Mouse (Mus musculus) kidney, postnatal 4 days (tissue): ENCODE measurements at regions not wholly inside any gene's neighbourhood (a gene's known extent, or its start where the extent isn't known, plus 50 kb on each side); places are given as distances from the start of the nearest gene placed in this dataset.

Experiments used
- DNase-seq, 2 experiments: peaks; one replicate each; pipeline ENCODE4 v3.0.0; 2021; ENCODE audit warnings: mixed read lengths in 2 of 2

DNA sequence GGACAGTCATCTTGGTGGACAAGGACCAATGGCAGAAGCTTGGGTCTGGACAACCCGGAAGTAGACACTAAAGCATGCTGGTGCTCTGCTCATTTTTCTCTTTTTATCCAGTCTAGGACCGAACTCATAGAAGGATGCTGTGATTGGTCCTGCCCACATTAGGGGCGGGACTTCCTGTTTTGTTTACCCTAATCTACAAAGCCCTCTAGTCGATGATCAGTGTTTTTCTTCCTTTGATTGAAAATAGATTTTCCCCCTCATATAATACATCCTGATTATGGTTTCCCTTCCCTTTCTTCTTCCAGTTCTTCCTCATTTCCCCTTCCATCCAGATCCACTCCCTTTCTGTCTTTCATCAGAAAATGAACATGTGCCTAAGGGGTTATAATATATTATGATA, 175.0 kb upstream of the Stt3b start:
- DNase-seq, result no peak

DNA sequence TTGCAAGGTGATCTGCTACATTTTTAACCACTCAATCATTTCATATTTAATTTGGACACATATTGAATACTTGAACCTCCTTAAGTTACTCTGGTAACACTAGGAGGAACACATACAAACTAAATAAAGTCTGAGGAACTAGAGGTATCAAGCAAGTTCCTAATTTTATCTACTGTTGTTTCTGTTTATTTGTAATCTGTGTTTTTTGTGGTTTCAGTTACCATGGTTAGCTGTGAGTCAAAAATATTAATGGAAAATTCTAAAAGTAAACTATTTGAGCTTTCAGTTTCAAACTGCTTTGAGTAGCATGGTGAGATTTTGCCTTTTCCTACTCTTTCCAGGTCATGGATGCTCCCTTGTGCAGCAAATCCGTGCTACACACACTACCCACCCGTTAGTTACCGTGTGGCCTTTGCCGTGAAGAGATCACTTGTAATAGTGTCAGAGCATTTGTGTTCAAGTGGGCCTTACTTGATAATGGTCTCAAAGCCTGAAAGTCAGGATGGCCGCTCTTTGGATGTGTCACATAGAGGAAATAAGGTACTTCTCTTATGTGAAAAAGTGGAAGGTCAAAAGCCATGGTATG, 177.0 kb upstream of the Stt3b start:
- DNase-seq, result no peak

DNA sequence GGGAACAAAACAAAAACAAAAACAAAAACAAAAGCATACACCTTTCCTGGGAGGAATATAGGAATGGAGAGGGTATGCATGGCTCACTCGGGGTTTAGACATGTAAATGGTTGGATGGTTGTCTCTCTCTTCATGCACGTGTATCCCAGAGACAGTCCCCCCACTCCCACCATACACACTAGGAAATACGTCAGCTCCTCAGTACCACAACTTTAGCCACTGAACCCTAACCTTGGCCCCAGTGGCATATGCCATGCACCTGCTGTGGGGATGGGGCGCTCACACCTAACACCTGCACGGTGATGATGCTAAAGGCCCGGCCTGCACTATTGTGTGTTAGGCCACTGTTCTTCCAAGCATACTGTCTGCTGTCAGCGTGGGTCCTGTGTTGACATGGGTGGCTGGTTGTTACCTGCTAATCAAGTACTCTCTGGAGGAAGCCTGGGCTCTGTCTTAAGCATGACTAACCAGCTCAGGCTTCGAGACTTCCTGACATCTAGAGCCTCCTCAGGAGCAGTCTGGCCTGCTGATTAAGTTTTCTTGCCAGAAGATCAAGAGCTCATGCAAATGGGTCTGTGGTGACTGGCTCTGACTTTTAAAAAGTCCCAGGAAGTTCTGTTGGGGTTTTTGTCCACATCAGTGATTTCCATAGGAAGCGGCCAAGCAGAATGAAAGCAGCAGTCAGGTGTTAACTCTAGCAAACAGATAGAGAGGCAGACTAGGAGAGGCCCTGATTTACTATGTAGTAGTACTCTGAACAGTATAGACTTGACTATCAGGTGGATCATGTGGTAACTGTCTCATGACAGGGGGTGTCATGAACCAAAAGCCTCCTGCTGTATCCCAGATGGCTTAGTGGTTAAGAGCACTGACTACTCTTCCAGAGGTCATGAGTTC, 178.9 kb upstream of the Stt3b start:
- DNase-seq, result peak in 1 of 2 experiments; percentile 13

- no peak for DNase-seq
Measured at GRCm38 (mm10) chr9:115492431-115493171, 182.4 kb upstream of the Stt3b start.

GRCm38 (mm10) chr9:115493765-115494164, 183.5 kb upstream of the Stt3b start:
- DNase-seq, result no peak

DNA sequence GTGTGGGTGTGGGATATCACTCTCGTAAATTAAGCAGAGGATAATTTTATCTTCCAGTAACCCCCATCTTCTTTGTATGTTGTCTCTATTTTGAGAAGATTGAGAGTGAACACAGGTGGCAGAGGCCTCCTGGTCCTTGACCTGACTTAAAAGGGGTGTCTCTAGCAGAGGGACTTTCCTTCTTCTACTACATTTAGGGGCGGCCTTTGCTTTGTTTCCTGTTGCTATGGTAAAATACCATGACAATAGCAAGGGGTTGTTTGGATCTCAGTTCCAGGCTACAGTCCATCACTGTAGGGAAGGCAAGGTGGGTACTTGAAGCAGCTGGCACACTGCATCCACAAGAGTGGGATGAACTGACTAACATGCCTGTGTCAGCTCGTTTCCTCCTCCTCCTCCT, 189.3 kb upstream of the Stt3b start:
- DNase-seq, result no peak

DNA sequence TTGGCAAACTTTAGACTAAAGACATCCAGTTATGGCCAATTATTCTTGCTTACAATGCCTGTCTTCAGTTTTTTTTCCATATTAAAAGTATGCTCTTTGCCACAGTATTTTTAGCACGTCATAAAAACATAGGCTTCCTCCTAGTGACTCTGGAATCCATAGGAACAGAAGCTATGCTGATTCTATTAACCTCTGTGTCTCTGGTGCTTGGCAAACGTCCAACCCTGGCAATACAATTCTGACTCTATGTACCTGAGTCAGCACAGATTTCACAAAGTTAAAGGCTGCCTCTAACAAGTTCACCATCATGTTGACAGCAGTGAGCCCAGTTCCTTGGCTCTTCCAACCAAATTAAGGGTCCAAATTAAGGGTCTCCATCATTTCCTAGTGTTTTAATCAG, 194.6 kb upstream of the Stt3b start:
- DNase-seq, result no peak

- DNase-seq, result no peak
Measured at GRCm38 (mm10) chr9:115507131-115507689, 197.0 kb upstream of the Stt3b start.

- DNase-seq, result no peak
Measured at GRCm38 (mm10) chr9:115512835-115513629, 202.8 kb upstream of the Stt3b start.

GRCm38 (mm10) chr9:115517903-115518302, 207.7 kb upstream of the Stt3b start:
- DNase-seq, result no peak

- no peak for DNase-seq
Measured at GRCm38 (mm10) chr9:115524161-115524560, 213.9 kb upstream of the Stt3b start.

GRCm38 (mm10) chr9:115524591-115524990, 214.4 kb upstream of the Stt3b start:
- no peak for DNase-seq

- no peak for DNase-seq
Measured at GRCm38 (mm10) chr9:115526322-115526721, 216.1 kb upstream of the Stt3b start.

- no peak for DNase-seq
Measured at GRCm38 (mm10) chr9:115526981-115527380, 216.8 kb upstream of the Stt3b start.

- DNase-seq, result no peak
Measured at GRCm38 (mm10) chr9:115534198-115534597, 224.0 kb upstream of the Stt3b start.

DNA sequence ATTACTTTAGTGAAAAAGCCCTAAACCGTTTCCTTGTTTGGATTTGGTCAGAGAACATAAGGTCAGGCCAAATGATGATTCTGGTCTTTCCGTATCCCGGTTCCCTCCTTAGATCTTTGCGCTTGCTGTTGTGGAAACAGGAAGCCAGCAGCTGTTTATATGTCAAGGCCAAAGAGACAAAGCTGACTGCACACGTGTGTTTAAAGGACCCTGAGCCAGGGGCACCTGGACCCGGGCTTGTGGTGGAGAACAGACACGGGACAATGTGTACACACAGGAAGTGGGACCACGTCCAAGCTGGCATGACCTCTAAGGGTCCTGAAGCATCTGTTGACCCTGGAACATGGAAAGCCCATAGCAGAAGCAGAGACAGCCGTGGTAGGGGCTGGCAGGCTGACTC, 233.4 kb upstream of the Stt3b start:
- peak in 1 of 2 experiments; percentile 25 for DNase-seq

DNA sequence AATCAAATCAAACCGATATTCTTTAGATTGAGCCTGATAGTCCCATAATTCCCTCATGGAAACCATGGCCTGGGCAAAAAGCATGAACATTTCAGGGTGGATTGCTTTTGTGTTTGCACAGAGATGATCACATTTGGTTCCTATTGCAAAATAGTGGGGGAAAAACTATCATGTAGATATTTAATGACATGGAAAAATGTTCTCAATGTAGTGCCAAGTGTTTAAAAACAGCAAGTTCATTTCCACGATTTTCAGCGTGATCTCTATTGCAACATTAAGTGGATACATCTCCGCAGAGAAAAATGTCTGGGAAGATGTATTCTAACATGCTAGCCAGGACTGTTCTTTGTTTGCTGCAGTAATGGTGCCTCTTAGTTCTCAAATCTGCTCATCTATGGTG, 235.0 kb upstream of the Stt3b start:
- DNase-seq, result no peak

GRCm38 (mm10) chr9:115545792-115546191, 235.6 kb upstream of the Stt3b start:
- no peak for DNase-seq

DNA sequence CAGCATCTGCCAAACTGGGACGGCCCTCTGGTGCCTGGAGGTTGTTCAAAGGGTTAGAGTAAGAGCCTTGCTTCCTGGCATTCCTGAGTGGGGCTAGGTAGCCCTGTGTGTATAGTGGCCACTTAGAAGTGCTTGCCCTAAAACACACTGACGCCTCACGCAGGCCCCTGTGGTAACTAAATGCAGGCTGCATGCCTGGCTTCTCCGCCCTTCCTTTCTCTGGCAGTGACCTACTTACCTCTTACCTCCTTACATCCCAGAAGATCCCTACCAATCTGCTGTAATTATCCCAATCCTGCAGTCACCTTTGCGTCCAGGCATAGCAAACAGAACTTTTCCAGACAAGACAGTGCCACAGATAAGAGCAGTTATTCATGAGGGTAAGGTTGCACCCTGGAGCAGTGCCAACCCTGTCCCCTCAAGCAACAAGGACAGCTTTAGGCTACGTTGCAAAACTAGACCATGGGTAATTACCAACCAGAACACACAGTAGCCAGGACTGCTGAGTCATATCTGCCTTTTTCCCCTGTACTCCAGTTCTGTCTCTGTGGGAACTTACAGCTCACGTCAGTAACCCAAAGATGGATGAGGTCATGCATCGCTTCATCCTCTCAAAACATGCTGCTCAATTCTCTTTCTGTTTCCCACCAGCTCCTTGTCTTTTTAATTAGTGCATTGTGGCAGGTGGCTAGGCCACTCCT, 237.6 kb upstream of the Stt3b start:
- DNase-seq, result peak; percentile 34 to 63

DNA sequence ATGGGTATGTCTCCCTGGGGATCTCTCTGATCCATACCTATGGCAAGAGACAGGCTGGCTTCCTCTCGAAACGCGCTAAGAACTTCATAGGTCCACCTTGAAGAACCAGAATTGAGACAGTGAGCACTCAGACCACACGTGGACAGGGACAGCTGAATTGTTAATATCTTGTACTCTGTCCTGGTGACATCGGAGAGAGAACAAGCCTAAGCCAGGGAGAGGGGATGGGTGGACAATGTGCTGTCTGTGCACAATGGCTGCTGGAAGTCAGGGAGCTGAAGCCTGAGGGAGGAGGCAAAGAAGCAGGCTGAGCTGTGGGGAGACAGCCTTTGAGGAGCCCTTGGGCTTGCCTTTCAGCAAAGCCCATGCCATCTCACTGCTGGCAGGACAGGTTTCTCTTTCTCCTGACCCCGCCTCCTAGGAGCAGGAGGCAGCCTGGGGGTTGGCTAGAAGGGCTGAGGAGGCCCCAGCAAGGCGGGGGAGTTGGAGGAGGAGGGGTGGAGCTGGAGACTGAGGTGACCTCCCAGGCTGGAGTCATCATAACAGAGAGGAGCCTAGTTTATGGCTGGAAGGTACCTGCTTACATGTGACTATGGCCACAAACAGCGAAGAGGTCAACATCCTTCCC, 238.6 kb upstream of the Stt3b start:
- peak; percentile 28 to 63 for DNase-seq

DNA sequence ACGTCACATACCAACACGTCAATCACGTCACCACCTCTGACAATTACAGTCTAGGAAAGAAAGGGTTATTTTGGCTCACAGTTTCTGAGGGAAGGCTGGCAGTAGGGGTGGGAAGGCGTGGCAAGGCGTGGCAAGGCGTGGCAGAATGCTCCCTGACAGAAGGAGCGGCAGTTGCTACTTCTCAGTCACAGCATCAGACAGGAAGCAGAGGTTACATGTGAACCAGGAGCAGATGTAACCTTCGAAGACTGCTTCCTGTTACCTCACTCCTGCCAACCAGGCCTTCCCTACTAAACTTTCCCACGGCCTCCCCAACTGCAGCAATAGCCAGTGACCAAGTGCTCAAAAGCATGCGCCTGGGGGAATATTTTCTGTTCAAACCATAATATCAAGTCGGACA, 240.9 kb upstream of the Stt3b start:
- no peak for DNase-seq
